Mouse (Mus musculus): ENCODE results near the gene Vmn1r138. TPM values are rescaled to one million over a fixed set of nuclear protein-coding genes. Genes with fewer than 3 reads are reported as not detected.

Gene Vmn1r138
- not detected for polyA plus RNA-seq (2014; fragmentation: Illumina TruSeq; extraction: RNeasy Lipid Tissue Mini Kit (QIAGEN cat#74804); ENCODE audit: low read depth, low replicate concordance)

GRCm38 (mm10) chr7:22028797-22029196, at the start of gene Vmn1r138:
TSS of gene Vmn1r138 (minus strand) at chr7:22028897.

DNA sequence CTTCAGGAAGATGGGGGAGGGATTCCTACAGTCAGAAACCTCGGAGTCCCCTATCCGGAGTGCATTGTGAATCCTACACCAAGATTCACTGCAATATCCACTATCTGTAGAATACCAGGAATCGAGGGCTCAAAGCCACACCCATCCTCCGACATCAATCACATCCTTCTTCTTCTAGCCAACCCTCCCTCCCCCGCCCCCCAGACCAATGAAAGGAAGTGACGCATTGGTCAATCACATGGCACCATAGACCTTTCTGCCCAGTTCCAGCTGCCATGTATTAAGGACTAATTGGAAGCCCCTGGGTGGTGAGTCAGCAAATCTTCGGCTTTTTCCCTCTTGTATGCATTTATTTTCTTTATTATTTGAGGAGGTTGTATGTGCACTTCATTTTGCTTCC, 40.1 kb upstream of the Vmn1r138 start, which contains the start of gene Vmn1r139:
Vmn1r139 (plus strand) TSS at position 301 of the 400 bp plus-strand sequence.

DNA sequence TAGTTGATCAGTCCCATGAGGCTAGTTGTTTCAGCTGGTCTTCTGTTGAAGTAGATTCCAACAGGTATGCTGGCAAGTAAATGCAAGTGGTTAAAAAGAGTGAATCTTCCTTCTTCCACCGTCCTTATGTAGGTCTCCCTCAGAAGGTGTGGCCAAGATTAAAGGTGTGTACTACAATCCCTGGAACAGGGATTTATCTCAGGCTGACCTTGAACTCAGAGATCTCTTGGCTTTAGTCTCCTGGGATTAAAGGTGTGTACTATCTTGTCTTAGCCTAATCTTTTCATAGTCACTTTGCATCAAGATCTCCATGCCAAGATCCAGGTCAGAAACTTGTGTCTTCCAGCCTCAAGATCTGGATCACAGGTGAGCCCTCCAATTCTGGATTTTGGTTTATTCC, 27.5 kb upstream of the Vmn1r138 start, which contains the start of gene Gm6176:
Gm6176 (minus strand) TSS at position 101 of the 400 bp plus-strand sequence.

DNA sequence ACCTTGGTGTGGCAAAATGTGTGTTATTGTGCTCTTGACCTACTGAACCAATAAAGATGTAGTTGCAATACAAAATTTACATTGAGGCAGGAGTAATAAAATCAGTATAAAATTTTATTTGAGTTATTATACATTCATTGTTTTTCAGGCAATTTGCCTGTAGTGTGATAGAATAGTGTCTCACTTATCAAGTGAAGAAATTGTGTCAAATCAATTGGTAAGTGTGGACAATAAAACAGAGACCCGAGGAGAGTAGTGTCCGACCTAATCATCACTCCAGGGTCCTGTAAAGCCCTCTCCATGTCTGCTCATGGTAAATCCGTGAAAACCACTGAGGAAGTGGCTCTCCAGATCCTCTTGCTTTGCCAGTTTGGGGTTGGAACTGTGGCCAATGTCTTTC, 34.4 kb downstream of the Vmn1r138 start, which contains the start of gene Vmn1r137:
Vmn1r137 (plus strand) TSS at position 301 of the 400 bp plus-strand sequence.

Other genes starting within 250 kb of the Vmn1r138 start
- gene Gm4177, start 232.2 kb downstream of the Vmn1r138 start, polyA plus RNA-seq (2014; fragmentation: Illumina TruSeq; extraction: RNeasy Lipid Tissue Mini Kit (QIAGEN cat#74804); ENCODE audit: low read depth, low replicate concordance), result not detected
- gene Vmn1r135, start 196.5 kb downstream of the Vmn1r138 start, polyA plus RNA-seq (2014; fragmentation: Illumina TruSeq; extraction: RNeasy Lipid Tissue Mini Kit (QIAGEN cat#74804); ENCODE audit: low read depth, low replicate concordance), result not detected
- not detected for gene Gm5725, start 184.6 kb downstream of the Vmn1r138 start, polyA plus RNA-seq (2014; fragmentation: Illumina TruSeq; extraction: RNeasy Lipid Tissue Mini Kit (QIAGEN cat#74804); ENCODE audit: low read depth, low replicate concordance)
- not detected for gene Gm5891, start 107.6 kb downstream of the Vmn1r138 start, polyA plus RNA-seq (2014; fragmentation: Illumina TruSeq; extraction: RNeasy Lipid Tissue Mini Kit (QIAGEN cat#74804); ENCODE audit: low read depth, low replicate concordance)
- not detected for gene Vmn1r137, start 34.3 kb downstream of the Vmn1r138 start, polyA plus RNA-seq (2014; fragmentation: Illumina TruSeq; extraction: RNeasy Lipid Tissue Mini Kit (QIAGEN cat#74804); ENCODE audit: low read depth, low replicate concordance)
- not detected for gene Gm6176, start 27.4 kb upstream of the Vmn1r138 start, polyA plus RNA-seq (2014; fragmentation: Illumina TruSeq; extraction: RNeasy Lipid Tissue Mini Kit (QIAGEN cat#74804); ENCODE audit: low read depth, low replicate concordance)
- not detected for gene Vmn1r139, start 40.2 kb upstream of the Vmn1r138 start, polyA plus RNA-seq (2014; fragmentation: Illumina TruSeq; extraction: RNeasy Lipid Tissue Mini Kit (QIAGEN cat#74804); ENCODE audit: low read depth, low replicate concordance)
- gene Gm16451, start 89.3 kb upstream of the Vmn1r138 start, polyA plus RNA-seq (2014; fragmentation: Illumina TruSeq; extraction: RNeasy Lipid Tissue Mini Kit (QIAGEN cat#74804); ENCODE audit: low read depth, low replicate concordance), result not detected
- not detected for gene Gm10666, start 105.8 kb upstream of the Vmn1r138 start, polyA plus RNA-seq (2014; fragmentation: Illumina TruSeq; extraction: RNeasy Lipid Tissue Mini Kit (QIAGEN cat#74804); ENCODE audit: low read depth, low replicate concordance)
- not detected for gene Vmn1r142, start 135.1 kb upstream of the Vmn1r138 start, polyA plus RNA-seq (2014; fragmentation: Illumina TruSeq; extraction: RNeasy Lipid Tissue Mini Kit (QIAGEN cat#74804); ENCODE audit: low read depth, low replicate concordance)
- gene Vmn1r143, start 160.5 kb upstream of the Vmn1r138 start, polyA plus RNA-seq (2014; fragmentation: Illumina TruSeq; extraction: RNeasy Lipid Tissue Mini Kit (QIAGEN cat#74804); ENCODE audit: low read depth, low replicate concordance), result not detected
- not detected for gene Gm8653, start 172.4 kb upstream of the Vmn1r138 start, polyA plus RNA-seq (2014; fragmentation: Illumina TruSeq; extraction: RNeasy Lipid Tissue Mini Kit (QIAGEN cat#74804); ENCODE audit: low read depth, low replicate concordance)
- gene Gm8453, start 200.6 kb upstream of the Vmn1r138 start, polyA plus RNA-seq (2014; fragmentation: Illumina TruSeq; extraction: RNeasy Lipid Tissue Mini Kit (QIAGEN cat#74804); ENCODE audit: low read depth, low replicate concordance), result not detected